Mouse (Mus musculus) kidney, postnatal 10 days (tissue): ENCODE data around the gene Hs2st1.

Experiments
- DNase-seq: peaks from one replicate; pipeline ENCODE4 v3.0.0; 2021; ENCODE audit warnings: mixed read lengths

Gene Hs2st1

GRCm38 (mm10) chr3:144381431-144381980 is 188.5 kb downstream of the Hs2st1 start:
- peak; percentile 22 for DNase-seq

DNA sequence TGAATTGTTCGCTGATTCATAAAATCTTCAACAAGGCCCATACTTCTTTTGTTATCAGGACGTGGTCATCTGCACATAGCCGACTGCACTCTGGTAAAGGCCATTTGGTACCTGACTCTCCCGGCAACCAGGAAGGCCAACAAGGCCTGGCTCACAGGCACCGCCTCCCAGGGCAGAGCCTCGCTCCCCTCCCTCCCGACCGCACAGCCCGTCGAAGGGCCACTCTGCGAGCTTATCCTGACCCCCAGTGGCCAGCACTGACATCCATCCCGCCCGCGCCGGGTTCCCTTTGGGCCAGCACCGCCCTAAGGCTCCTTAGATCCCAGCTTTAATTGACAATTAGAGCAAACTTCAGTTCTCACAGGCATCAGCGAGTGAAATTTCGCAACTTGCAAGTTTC is 189.1 kb downstream of the Hs2st1 start:
- peak; percentile 91 for DNase-seq

DNA sequence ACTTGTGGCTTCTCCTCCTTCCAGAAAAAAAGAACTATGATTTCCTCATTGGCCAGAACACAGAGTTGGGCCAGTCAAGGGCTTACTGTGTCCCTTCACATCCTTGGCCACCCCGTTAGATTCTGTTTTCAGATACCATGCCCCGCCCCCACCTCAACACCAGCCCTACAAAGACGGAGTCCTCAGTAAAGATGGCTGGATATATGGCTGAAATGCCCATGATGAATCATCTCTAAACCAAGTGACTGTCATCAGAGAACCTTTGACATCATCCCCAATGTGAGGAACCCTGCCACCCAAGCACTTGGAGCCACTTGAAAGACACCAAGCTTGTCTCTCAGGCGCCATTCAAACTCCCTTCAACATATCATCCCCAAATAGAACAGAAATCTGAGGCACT is 190.2 kb downstream of the Hs2st1 start:
- no peak for DNase-seq
